Mouse (Mus musculus): Measurements from ENCODE around the gene Ppp4r2. TPM values are rescaled to one million over a fixed set of nuclear protein-coding genes. Genes with fewer than 3 reads are reported as not detected.

The Ppp4r2 gene
- polyA plus RNA-seq, 1 experiment from 2014 or later, result 15.1 TPM

DNA sequence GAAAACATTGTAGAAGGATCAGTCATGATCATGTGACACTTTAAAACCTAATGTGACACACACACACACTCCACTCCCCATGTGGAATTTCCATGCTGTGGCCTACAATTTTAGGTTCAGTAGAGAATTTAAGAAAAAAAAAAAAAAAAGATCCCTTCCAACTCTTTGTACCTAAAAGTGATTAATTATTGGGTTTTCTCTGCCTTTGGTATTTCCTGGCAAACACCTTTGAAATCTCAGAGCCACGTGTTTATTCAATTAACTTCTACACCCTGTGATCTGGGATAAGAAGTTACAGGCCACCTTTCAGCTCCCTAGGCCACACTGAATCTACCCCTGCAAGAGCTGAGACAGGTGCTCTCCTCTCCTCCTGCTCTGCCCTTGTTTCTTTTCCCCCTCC, 25.7 kb upstream of the Ppp4r2 start:
- Histone ChIP-seq H3K27ac (replicated peaks) (no peak overlapping the region), H3K9ac (no peak overlapping the region), H3K4me1 (replicated peaks) (no peaks in the 10 kb centered on the region), H3K27me3 (no peaks in the 10 kb centered on the region), H3K4me3 (no peak overlapping the region), H3K4me2 (no peak overlapping the region), H3K36me3 (no peaks in the 10 kb centered on the region), H3K9me3 (no peaks in the 10 kb centered on the region)
- 71% methylated on average over 1 of the region's 1 CpGs for whole genome bisulfite sequencing
- no peak for ATAC-seq (ENCODE audit: low FRiP score, low read depth)

DNA sequence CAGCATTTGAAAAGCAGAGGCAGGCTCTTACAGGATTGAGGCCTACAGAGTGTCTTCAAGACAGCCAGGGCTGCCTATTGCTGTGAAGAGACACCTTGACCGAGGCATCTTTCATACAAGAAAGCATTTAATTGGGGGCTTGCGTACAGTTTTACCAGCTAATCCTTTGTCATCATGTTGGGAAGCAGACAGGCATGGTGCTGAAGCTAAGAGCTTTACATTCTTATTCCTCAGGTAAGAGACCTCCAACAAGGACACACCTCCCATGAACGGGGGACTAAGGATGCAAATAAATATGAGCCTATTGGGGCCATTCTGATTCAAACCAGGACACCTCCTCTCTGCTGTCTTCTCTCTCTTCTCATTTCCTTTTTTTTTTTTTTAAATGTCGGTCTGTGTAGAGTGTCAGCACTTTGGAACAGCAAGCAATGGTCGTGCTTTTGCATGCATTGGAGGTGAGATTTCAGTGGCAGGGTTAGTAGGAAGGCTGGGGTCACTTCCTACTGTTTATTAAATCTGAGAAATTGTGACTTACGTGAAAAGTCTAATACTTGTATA, 25.1 kb upstream of the Ppp4r2 start:
- no peak overlapping the region for H3K27ac ChIP-seq (replicated peaks)
- no peak overlapping the region for H3K9ac ChIP-seq
- H3K4me1 ChIP-seq (replicated peaks), result no peaks in the 10 kb centered on the region
- no peaks in the 10 kb centered on the region for H3K9me3 ChIP-seq
- H3K4me2 ChIP-seq, result no peak overlapping the region
- H3K27me3 ChIP-seq, result no peaks in the 10 kb centered on the region
- ATAC-seq (ENCODE audit: low FRiP score, low read depth), result no peak
- 91% methylated on average over 6 of the region's 6 CpGs for WGBS
- H3K4me3 ChIP-seq, result no peak overlapping the region
- no peaks in the 10 kb centered on the region for H3K36me3 ChIP-seq

DNA sequence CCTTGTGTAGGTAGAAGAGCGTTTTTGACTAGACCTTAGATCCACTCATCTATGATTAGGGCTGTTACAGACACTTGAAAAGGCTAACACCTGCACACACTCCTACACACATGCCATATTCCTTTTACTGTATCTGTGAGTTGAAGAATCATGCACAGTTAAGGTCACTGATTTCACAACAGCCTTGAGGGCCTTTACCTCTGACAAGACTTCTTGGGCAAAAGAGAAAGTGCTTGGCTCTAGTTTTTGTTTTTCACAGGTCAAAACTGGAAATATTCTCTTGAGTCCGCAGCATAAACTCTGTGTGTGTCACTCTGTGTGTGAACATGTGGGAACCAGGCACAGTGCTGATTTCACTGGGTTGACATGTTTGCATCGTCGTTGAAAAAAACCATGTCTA, 23.3 kb upstream of the Ppp4r2 start:
- Histone ChIP-seq H3K4me3 (no peak overlapping the region), H3K4me2 (no peak overlapping the region), H3K9me3 (no peaks in the 10 kb centered on the region), H3K9ac (no peak overlapping the region), H3K36me3 (no peaks in the 10 kb centered on the region), H3K4me1 (replicated peaks) (no peaks in the 10 kb centered on the region), H3K27ac (replicated peaks) (no peak overlapping the region), H3K27me3 (no peaks in the 10 kb centered on the region)
- 95% methylated on average over 4 of the region's 4 CpGs for WGBS
- no peak for ATAC-seq (ENCODE audit: low FRiP score, low read depth)

DNA sequence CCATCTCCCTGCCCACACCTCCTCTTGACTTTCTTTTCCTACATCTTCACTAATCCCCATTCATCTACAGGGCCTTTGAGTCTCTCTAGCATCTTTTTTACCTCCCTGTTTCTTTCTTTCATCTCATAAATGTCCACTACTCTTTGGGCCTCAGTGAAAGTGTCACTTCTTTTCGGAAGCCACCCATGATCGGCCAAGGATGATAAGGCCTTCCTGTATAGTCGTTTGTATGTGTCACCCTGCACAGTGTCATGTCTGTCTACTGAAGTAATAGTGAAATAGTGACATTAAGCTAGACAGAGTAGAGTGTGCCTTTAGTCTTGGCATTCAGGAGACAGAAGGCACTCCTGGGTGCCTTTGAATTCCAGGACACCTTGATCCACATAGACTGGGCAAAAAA, 21.7 kb upstream of the Ppp4r2 start:
- Histone ChIP-seq H3K9me3 (no peaks in the 10 kb centered on the region), H3K36me3 (no peaks in the 10 kb centered on the region), H3K9ac (no peak overlapping the region), H3K4me1 (replicated peaks) (no peaks in the 10 kb centered on the region), H3K27ac (replicated peaks) (no peak overlapping the region), H3K4me2 (no peak overlapping the region), H3K4me3 (no peak overlapping the region), H3K27me3 (no peaks in the 10 kb centered on the region)
- no peak for ATAC-seq (ENCODE audit: low FRiP score, low read depth)
- 92% methylated on average over 3 of the region's 3 CpGs for WGBS

DNA sequence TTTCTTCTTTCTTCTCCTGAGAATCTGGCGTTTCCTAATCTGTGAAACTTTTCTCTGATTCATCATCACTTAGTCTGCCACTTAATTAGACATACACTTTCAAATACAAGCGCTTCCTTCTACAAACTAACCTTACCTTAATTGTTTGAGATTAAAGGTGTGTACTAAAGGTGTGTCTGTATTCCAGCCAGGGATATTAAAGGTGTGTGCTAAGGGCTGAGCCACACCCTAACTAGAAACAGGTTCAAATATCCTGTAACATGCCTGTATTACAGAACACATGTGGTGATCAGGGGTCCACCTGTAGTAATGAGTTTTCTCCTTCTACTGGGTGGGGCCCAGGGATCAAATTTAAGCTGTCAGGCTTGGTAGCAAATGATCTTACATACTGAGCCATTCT, 12.1 kb upstream of the Ppp4r2 start:
- WGBS, result 84% methylated on average over 2 of the region's 2 CpGs
- no peak overlapping the region for H3K4me3 ChIP-seq
- no peak for ATAC-seq (ENCODE audit: low FRiP score, low read depth)
- H3K27ac ChIP-seq (replicated peaks), result no peak overlapping the region
- H3K27me3 ChIP-seq, result no peaks in the 10 kb centered on the region
- no peak overlapping the region for H3K9ac ChIP-seq
- H3K36me3 ChIP-seq, result no peaks in the 10 kb centered on the region
- no peak overlapping the region for H3K4me2 ChIP-seq
- H3K9me3 ChIP-seq, result no peaks in the 10 kb centered on the region
- H3K4me1 ChIP-seq (replicated peaks), result no peaks in the 10 kb centered on the region

DNA sequence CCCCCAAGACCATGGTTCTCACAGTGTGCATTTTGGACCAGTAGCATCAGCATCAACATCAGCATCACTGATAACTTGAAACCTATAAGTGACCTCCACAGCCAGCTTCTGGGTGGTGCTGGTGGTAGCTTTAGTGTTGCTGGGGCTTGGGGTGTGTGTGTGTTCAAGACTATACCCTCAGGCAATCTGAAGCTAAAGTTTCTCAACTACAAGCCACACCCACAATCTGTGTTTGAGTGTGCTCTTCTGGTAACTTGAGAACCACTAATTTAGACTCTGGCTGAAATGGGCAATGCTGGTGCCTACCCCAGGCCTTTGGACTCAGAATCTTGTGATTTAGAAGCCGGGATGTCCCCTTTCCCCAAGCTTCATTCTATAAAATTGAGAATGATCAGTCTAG, 10.1 kb upstream of the Ppp4r2 start:
- H3K9me3 ChIP-seq, result no peaks in the 10 kb centered on the region
- H3K4me3 ChIP-seq, result no peak overlapping the region
- no peaks in the 10 kb centered on the region for H3K27me3 ChIP-seq
- H3K4me2 ChIP-seq, result no peak overlapping the region
- no peak for ATAC-seq (ENCODE audit: low FRiP score, low read depth)
- H3K27ac ChIP-seq (replicated peaks), result no peak overlapping the region
- no peaks in the 10 kb centered on the region for H3K36me3 ChIP-seq
- H3K4me1 ChIP-seq (replicated peaks), result no peaks in the 10 kb centered on the region
- no peak overlapping the region for H3K9ac ChIP-seq
- WGBS, result 82% methylated on average over 1 of the region's 1 CpGs

DNA sequence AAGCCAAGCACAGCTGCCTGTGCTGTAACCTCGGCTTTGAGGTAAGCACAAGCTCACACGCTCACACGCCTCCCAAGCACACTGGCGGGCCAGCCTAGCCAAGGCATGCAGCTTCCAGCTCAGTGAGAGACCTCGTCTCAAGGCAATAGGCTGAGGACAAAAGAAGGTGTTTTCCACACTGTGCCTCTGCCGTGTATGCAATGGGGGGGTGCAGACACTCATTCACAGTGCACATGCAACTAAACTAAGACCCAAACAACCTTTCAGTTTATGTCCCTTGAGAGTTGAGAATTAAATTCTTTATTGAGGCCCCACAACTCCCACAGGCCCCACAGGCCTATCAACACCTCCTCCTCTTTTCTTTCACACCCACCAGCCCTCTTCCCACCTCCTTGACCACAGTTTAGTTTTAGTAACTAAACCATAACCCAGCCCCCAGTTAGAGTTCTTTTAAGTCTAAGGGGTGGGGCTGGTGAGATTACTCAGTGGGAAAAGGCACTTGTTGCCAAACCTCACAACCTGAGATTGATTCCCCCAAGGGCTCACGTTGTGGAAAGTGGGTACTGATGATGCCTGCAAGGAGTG, 8.9 kb upstream of the Ppp4r2 start:
- H3K4me1 ChIP-seq (replicated peaks), result no peaks in the 10 kb centered on the region
- 71% methylated on average over 7 of the region's 7 CpGs for WGBS
- H3K9me3 ChIP-seq, result no peaks in the 10 kb centered on the region

DNA sequence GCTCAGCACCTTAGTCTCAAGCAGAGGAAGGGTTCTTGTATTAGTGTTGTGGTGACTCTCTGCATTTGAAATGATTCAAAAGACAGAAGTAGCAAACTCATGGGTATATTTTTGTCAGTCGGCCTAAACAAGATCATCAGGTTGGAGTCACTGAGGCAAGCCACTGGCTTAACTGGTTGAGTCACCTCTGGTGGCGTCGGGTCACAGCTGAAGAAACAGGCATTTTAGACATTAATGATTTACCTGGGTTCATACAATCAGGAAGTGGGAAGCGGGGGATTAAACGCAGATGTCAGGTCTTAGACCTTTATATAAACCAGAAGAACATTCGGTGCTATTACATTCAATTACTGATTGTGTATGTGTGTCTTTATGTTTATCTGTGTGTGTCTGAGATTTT, 7.4 kb upstream of the Ppp4r2 start:
- whole genome bisulfite sequencing, result 91% methylated on average over 6 of the region's 6 CpGs
- H3K4me2 ChIP-seq, result no peak overlapping the region
- H3K27me3 ChIP-seq, result no peaks in the 10 kb centered on the region
- H3K4me1 ChIP-seq (replicated peaks), result no peaks in the 10 kb centered on the region
- H3K4me3 ChIP-seq, result no peak overlapping the region
- ATAC-seq (ENCODE audit: low FRiP score, low read depth), result no peak
- no peaks in the 10 kb centered on the region for H3K36me3 ChIP-seq
- H3K27ac ChIP-seq (replicated peaks), result no peak overlapping the region
- H3K9ac ChIP-seq, result no peak overlapping the region
- H3K9me3 ChIP-seq, result no peaks in the 10 kb centered on the region

More for the DNA sequence above, 8.9 kb upstream of the Ppp4r2 start:
- Histone ChIP-seq H3K27me3 (no peaks in the 10 kb centered on the region), H3K4me2 (no peak overlapping the region), H3K36me3 (no peaks in the 10 kb centered on the region), H3K9ac (no peak overlapping the region), H3K4me3 (no peak overlapping the region), H3K27ac (replicated peaks) (no peak overlapping the region)
- ATAC-seq (ENCODE audit: low FRiP score, low read depth), result no peak

DNA sequence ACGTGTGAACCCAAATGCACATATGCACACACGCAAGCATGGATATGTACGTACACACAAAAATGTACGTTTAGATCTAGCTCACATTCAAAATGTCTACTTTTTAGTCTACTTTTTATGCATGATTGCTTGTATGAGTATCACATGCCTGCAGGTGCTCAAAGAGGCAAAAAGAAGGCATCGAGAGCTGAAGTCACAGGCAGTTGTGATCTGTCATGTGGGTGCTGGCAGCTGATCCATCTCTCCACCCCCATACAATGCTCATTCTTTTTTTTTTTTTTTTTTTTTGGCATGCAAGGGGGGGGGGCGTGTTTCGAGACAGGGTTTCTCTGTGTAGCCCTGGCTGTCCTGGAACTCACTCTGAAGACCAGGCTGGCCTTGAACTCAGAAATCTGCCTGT, 4.9 kb upstream of the Ppp4r2 start:
- H3K9me3 ChIP-seq, result no peaks in the 10 kb centered on the region
- no peak for ATAC-seq (ENCODE audit: low FRiP score, low read depth)
- H3K4me2 ChIP-seq, result no peak overlapping the region
- H3K4me3 ChIP-seq, result no peak overlapping the region
- 91% methylated on average over 7 of the region's 7 CpGs for WGBS
- no peaks in the 10 kb centered on the region for H3K27me3 ChIP-seq
- no peaks in the 10 kb centered on the region for H3K4me1 ChIP-seq (replicated peaks)
- no peaks in the 10 kb centered on the region for H3K36me3 ChIP-seq
- no peak overlapping the region for H3K27ac ChIP-seq (replicated peaks)
- H3K9ac ChIP-seq, result no peak overlapping the region

DNA sequence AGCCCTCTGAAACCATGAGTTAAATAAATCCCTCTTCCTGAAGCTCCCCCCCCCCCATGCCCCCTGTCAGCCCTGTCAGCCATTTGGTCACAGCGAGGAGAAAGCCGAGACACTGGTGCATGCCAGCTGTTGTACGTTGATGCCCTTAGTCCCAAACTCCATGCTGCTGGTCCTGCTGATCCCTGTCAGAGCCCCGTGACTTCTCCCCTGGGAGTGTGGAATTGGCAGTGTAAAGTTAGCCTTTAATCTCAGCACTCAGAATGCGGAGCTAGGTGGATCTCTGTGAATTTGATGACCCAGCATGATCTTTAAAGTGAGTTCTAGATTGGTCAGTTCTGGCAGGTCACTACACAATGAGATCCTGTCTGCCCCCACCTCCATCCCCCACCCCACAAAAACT, 3.7 kb upstream of the Ppp4r2 start:
- Histone ChIP-seq H3K9ac (no peak overlapping the region), H3K4me1 (replicated peaks) (peaks cover 4% of the 10 kb centered on the region), H3K9me3 (no peaks in the 10 kb centered on the region), H3K4me2 (no peak overlapping the region), H3K4me3 (no peak overlapping the region), H3K27me3 (no peaks in the 10 kb centered on the region), H3K36me3 (no peaks in the 10 kb centered on the region), H3K27ac (replicated peaks) (no peak overlapping the region)
- no peak for ATAC-seq (ENCODE audit: low FRiP score, low read depth)
- 81% methylated on average over 5 of the region's 5 CpGs for WGBS

DNA sequence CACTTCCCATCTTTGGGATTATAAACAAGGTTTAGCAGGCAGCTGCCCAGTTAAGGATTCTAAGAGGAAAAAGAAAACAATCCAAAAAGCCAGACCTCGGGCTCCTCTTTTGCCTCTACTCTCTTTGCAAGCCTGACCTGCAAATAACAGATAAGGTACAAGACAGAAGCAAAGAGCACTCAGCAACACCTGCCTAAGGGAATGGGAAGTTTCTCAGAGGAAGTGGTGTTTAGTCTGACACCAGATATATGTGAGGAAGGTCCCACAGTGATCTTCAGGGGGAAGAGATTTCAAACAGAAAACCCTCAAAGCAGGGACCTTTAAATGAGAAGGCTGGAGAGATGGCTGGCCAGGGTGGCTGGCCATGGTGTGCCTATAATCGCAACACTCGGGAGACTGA, 2.2 kb upstream of the Ppp4r2 start:
- Histone ChIP-seq H3K4me1 (replicated peaks) (peaks cover 18% of the 10 kb centered on the region), H3K9me3 (no peaks in the 10 kb centered on the region), H3K36me3 (peaks cover 9% of the 10 kb centered on the region; the same call in 1 of the 2 replicates), H3K27ac (replicated peaks) (no peak overlapping the region), H3K4me2 (no peak overlapping the region), H3K9ac (no peak overlapping the region), H3K27me3 (no peaks in the 10 kb centered on the region), H3K4me3 (no peak overlapping the region)
- WGBS, result 89% methylated on average over 3 of the region's 3 CpGs
- no peak for ATAC-seq (ENCODE audit: low FRiP score, low read depth)

DNA sequence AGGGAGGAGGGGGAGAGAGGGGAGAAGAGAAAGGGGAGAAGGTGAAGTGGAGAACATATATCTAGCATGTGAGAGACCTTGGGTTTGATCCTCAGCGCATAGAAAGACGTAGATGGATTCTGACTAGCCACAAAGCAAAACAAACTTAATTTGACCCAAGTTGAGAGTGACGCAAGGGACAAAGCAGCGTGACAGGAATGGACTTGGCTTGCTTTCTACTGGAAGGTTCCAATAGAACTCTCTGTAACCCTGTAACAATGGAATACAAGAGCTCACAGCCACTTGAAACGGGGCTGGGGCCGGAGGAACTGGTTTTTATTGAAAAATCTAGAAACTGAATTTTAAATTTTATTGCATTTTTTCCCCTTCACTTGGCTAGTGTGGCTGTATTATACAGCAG, 1.7 kb upstream of the Ppp4r2 start:
- Histone ChIP-seq H3K27ac (replicated peaks) (no peak overlapping the region), H3K9me3 (no peaks in the 10 kb centered on the region), H3K27me3 (no peaks in the 10 kb centered on the region), H3K4me2 (no peak overlapping the region), H3K9ac (no peak overlapping the region), H3K4me3 (no peak overlapping the region), H3K36me3 (peaks cover 13% of the 10 kb centered on the region), H3K4me1 (replicated peaks) (peaks cover 21% of the 10 kb centered on the region)
- 88% methylated on average over 6 of the region's 6 CpGs for WGBS
- no peak for ATAC-seq (ENCODE audit: low FRiP score, low read depth)

Measured in hindbrain, embryonic 15.5 days (tissue).